Mouse (Mus musculus): ENCODE measurements around the gene Fgfr2.

The Fgfr2 gene

GRCm38 (mm10) chr7:132934743-132935142, 188.4 kb downstream of the Fgfr2 start:
- DNase-seq (ENCODE audit: low spot score in 2 of 2): no peak

- no peak for DNase-seq (ENCODE audit: low spot score in 2 of 2)
Observed at GRCm38 (mm10) chr7:132933331-132933730, 189.8 kb downstream of the Fgfr2 start.

GRCm38 (mm10) chr7:132931560-132932351, 191.4 kb downstream of the Fgfr2 start:
- DNase-seq (ENCODE audit: low spot score in 2 of 2): peak; percentile 36

GRCm38 (mm10) chr7:132930850-132931559, 192.1 kb downstream of the Fgfr2 start, which contains the start of gene Zranb1:
Gene Zranb1 (plus strand): TSS chr7:132931142.
- peak; percentile 97 for DNase-seq (ENCODE audit: low spot score in 2 of 2)

DNA sequence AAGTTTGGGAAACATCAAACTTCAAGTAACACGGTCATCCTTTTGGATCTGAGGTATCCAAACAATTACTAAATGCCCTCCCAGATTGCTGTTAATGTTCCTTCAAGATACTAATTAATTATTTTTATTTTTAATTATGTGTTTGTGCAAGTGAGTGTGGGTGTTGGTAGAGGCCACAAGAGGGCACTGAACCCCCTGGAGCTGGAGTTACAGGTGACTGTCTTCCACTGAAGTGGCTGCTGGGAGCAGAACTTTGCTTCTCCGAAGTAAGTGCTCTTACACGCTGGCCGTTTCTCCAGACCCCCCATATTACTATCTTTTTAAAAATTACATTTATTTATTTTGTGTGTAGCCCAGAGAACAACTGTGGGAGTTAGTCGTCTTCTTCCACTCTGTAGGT, 193.1 kb downstream of the Fgfr2 start:
- peak in 1 of 2 experiments; percentile 4 for DNase-seq (ENCODE audit: low spot score in 2 of 2)

- no peak for DNase-seq (ENCODE audit: low spot score in 2 of 2)
Observed at GRCm38 (mm10) chr7:132927201-132927600, 195.9 kb downstream of the Fgfr2 start.

- DNase-seq (ENCODE audit: low spot score in 2 of 2): no peak
Observed at GRCm38 (mm10) chr7:132925227-132925626, 197.9 kb downstream of the Fgfr2 start.

DNA sequence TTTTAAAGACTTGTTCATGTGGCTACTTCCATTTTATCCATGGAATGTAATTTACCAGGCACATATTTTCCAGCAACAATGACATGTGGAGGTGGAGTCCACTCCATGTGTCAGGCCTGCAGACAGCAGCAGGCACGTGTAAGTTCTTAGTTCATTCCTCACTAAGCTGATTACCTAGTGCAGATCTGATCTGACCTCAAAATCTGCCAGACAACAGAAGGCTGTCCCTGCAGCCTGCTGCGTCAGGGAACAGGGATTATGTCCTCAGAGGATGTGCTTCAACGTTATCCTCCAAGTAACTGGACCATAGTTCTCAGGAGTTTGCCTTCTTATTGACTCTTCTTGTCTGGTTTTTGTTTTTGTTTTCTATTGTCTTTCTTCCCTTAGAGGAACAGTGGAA, 201.2 kb downstream of the Fgfr2 start:
- no peak for DNase-seq (ENCODE audit: low spot score in 2 of 2)

GRCm38 (mm10) chr7:132903796-132904195, 219.4 kb downstream of the Fgfr2 start:
- DNase-seq (ENCODE audit: low spot score in 2 of 2): no peak

DNA sequence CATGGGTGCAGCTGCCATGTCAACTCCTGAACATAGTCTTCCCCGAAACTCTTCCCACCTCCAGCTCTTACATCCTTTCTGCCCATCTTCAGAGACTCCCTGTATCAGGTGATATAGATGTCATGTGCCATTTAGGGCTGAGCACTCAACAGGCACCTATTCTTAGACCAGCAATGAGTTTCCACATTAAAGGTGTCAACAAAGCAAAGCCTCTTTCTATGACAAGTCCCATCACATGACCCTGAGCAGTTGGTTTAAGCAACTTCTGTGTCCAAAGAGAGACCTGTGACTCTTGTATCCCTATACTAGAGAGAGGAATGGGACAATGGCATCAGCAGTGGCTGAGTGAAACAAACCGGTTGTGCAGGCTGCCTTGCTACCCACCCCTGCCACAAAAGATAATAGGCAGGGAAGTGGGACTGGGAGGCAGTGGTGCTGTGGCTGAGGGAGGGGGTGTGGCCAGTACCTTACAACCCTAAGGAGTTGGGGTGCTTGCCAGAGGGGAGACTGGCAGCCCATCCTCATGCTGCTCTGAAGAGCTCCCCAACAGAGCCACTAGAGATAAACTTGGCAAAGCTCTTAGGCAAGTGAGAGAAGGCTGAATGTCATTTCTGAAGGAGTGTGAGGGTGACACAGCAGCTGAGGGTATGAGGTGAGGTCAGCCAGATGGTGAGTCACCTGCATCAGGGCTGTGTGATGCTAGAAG, 222.2 kb downstream of the Fgfr2 start:
- DNase-seq (ENCODE audit: low spot score in 2 of 2): no peak

GRCm38 (mm10) chr7:132898234-132898633, 224.9 kb downstream of the Fgfr2 start:
- peak; percentile 20 to 43 for DNase-seq (ENCODE audit: low spot score in 2 of 2)

DNA sequence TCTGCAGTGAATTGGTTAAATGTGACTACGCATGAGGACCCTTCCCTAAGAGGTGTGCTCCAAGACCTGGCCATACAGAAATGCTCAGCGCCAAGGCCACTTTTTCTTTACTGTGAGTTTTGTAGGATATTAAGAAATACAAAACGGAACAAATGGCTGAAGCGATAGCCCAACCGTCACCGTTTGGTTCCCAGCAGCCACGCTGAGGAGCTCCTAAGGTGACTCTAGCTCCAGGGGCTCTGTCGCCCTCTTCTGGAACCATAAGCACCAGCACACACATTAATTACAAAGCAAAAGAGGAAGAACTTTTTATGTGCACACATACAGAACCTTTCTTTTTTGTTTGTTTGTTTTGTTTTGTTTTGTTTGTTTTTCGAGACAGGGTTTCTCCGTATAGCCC, 225.9 kb downstream of the Fgfr2 start:
- DNase-seq (ENCODE audit: low spot score in 2 of 2): no peak

DNA sequence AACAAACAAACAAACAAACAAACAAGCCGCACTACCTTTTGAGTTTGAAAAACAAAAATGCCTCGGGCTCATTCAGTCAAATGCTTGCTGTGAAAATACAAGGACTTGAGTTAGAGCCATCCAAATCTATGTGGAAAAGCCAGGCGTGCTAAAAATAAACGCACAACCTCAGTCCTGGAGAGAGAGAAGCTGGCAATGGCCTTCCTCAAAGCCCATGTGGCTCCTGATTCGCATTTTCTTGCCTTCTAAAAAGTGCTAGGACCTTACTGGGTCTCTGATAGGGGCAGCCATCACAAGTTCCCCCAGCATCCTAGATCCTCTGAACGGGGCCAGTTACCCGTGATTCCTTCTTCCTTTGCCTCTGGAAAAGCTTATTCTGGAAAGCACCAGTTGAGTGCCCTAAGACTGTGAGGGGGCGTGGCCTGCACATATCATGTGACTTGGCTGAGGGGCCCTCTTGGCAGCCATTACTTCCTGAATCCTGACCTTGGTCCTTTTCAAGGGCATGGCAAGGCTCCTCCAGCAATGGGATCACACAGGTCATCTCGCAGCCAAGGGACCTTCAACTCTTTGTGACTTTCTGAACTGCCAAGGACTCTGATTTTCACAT, 226.8 kb downstream of the Fgfr2 start:
- no peak for DNase-seq (ENCODE audit: low spot score in 2 of 2)

DNA sequence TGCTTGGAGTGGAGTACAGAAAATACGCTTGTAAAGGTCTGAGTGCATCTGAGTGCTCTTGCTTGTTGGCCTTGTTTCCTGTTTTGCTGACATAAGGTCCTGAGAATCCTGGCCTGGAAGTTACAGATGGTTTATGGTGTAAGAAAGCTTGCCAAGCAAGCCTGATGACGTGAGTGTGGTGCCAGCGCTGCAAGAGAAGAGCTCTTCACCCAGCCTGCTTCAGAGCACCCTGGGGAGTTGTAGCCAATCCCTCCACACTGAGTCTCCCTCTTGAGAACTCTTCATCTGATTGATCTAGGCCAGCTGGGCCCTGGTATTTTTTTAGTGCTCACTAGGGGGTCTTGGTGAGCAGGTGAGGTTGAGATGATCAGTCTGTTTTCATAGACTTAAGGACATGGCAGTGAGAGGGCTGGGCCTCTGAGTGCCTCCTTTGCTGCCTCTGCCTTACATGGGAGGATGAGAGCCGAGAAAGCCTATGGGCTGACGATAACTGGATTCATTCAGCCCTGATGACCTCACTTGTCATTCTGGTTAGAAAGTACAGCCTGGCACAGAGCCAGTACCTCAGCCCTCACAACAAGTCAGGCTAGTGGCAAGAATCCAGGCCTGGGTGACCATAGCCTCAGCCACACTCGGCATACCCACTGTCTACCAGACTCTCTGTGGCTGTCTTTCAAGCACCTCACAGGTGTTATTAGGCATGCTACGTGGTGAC, 228.2 kb downstream of the Fgfr2 start:
- no peak for DNase-seq (ENCODE audit: low spot score in 2 of 2)

DNA sequence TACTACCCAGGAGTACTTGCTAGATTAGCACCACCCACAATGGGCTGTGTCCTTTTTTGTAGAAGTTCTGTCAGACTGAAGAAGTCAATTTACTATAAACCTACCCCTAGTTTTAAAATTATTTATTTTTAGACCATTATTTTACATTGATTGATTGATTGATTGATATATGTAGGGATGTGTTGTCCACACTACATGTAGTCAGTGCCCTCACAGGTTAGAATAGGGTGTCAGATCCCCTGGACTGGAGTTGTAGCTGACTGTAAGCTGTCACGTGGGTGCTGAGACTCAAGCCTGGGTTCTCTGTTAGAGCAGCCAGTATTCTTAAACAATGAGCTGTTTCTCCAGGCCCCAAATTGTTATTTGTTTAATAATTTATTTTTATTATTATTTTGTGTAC, 229.8 kb downstream of the Fgfr2 start:
- no peak for DNase-seq (ENCODE audit: low spot score in 2 of 2)

GRCm38 (mm10) chr7:132892806-132893205, 230.3 kb downstream of the Fgfr2 start:
- no peak for DNase-seq (ENCODE audit: low spot score in 2 of 2)

- DNase-seq (ENCODE audit: low spot score in 2 of 2): no peak
Observed at GRCm38 (mm10) chr7:132892311-132892661, 230.9 kb downstream of the Fgfr2 start.

GRCm38 (mm10) chr7:132891561-132892310, 231.4 kb downstream of the Fgfr2 start:
- DNase-seq (ENCODE audit: low spot score in 2 of 2): no peak

GRCm38 (mm10) chr7:132890201-132890600, 232.9 kb downstream of the Fgfr2 start:
- no peak for DNase-seq (ENCODE audit: low spot score in 2 of 2)

DNA sequence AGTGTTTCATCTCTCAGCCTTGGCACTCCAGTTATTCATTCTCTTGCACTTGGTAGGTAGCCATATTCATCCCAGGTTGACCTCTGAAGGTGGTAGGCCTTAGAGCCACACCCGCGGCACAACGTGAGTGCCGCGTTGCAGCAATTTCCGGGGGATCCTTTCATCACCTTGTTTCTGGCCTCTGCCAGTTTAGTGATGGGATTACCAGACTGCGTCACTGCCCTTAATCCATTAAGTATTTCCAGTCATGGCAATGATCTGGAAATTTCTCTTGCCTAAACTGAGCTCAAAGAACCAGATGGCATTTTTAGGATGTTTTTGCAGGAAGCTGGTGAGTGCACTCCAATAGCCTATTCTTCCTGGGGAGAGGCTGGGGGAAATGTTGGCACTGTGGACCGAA, 233.5 kb downstream of the Fgfr2 start:
- DNase-seq (ENCODE audit: low spot score in 2 of 2): no peak
